Mouse (Mus musculus): ENCODE measurements around the gene Spaca4.

Gene Spaca4

GRCm38 (mm10) chr7:45725713-45726112, at the start of gene Spaca4:
Spaca4 (minus strand) TSS chr7:45725813.
- DNase-seq = no peak

GRCm38 (mm10) chr7:45775237-45775636, 49.6 kb upstream of the Spaca4 start:
- no peak for DNase-seq

GRCm38 (mm10) chr7:45771101-45771500, 45.5 kb upstream of the Spaca4 start:
- no peak for DNase-seq

- DNase-seq = no peak
Measured at GRCm38 (mm10) chr7:45770427-45771082, 44.9 kb upstream of the Spaca4 start.

- DNase-seq = no peak
Measured at GRCm38 (mm10) chr7:45767500-45767899, 41.9 kb upstream of the Spaca4 start.

GRCm38 (mm10) chr7:45766764-45767163, 41.2 kb upstream of the Spaca4 start:
- DNase-seq = no peak

GRCm38 (mm10) chr7:45765995-45766394, 40.4 kb upstream of the Spaca4 start:
- DNase-seq = no peak

GRCm38 (mm10) chr7:45760151-45760550, 34.5 kb upstream of the Spaca4 start:
- DNase-seq = no peak

GRCm38 (mm10) chr7:45759400-45759799, 33.8 kb upstream of the Spaca4 start:
- peak; percentile 39 for DNase-seq

GRCm38 (mm10) chr7:45755703-45756102, 30.1 kb upstream of the Spaca4 start:
- no peak for DNase-seq

- no peak for DNase-seq
Measured at GRCm38 (mm10) chr7:45750162-45750561, 24.5 kb upstream of the Spaca4 start.

GRCm38 (mm10) chr7:45749401-45749800, 23.8 kb upstream of the Spaca4 start:
- no peak for DNase-seq

GRCm38 (mm10) chr7:45748110-45748509, 22.5 kb upstream of the Spaca4 start:
- DNase-seq = no peak

- DNase-seq = no peak
Measured at GRCm38 (mm10) chr7:45747450-45747849, 21.8 kb upstream of the Spaca4 start.

GRCm38 (mm10) chr7:45746518-45746917, 20.9 kb upstream of the Spaca4 start:
- no peak for DNase-seq

- peak; percentile 64 for DNase-seq
Measured at GRCm38 (mm10) chr7:45744387-45744786, 18.8 kb upstream of the Spaca4 start.

- no peak for DNase-seq
Measured at GRCm38 (mm10) chr7:45742338-45742737, 16.7 kb upstream of the Spaca4 start.

GRCm38 (mm10) chr7:45741777-45742176, 16.2 kb upstream of the Spaca4 start:
- DNase-seq = no peak

- DNase-seq = no peak
Measured at GRCm38 (mm10) chr7:45741308-45741707, 15.7 kb upstream of the Spaca4 start.

- DNase-seq = no peak
Measured at GRCm38 (mm10) chr7:45739820-45740219, 14.2 kb upstream of the Spaca4 start.

GRCm38 (mm10) chr7:45739162-45739763, 13.7 kb upstream of the Spaca4 start:
- peak; percentile 93 for DNase-seq

- DNase-seq = no peak
Measured at GRCm38 (mm10) chr7:45733477-45733876, 7.9 kb upstream of the Spaca4 start.

- DNase-seq = peak; percentile 82
Measured at GRCm38 (mm10) chr7:45730727-45731431, 5.3 kb upstream of the Spaca4 start.

- no peak for DNase-seq
Measured at GRCm38 (mm10) chr7:45727625-45728024, 2.0 kb upstream of the Spaca4 start.
